Mouse (Mus musculus): Measurements from ENCODE around the gene Fignl2. TPM values are rescaled to one million over a fixed set of nuclear protein-coding genes. Genes with fewer than 3 reads are reported as not detected.

The Fignl2 gene
- polyA plus RNA-seq, 1 experiment from 2014 or later: 0.40 TPM

DNA sequence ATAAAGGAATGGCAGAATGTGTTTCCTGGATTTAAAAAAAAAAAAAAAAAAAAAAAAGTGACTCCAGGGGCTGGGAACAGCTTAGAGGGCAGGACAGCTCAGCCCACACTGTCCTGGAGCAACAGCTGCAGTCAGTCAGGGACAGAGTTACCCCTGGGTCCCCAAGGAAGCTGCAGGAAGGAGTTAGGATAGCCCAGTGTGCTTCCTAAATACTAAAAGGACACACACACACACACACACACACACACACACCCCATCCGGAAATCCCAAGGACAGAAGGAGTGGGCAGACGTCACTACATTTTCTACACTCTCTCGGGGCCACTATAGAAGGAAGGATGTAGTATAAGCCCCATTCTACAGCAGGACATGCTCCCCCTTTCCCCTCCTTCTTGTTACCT, 10.3 kb downstream of the Fignl2 start:
- Histone ChIP-seq H3K4me3 (ENCODE audit: low read depth, low read length) (no peak overlapping the region), H3K4me2 (no peak overlapping the region), H3K4me1 (replicated peaks; ENCODE audit: control insufficient read depth, insufficient read depth, low read length) (peaks cover 41% of the 10 kb centered on the region), H3K27me3 (replicated peaks; ENCODE audit: control insufficient read depth, insufficient read depth, low read length) (peaks cover 4% of the 10 kb centered on the region; the same call in 1 of the 2 replicates), H3K9ac (ENCODE audit: low read depth, low read length) (no peak overlapping the region), H3K36me3 (ENCODE audit: control insufficient read depth, insufficient read depth, low read length) (no peaks in the 10 kb centered on the region), H3K27ac (ENCODE audit: low read depth, low read length) (no peak overlapping the region), H3K9me3 (ENCODE audit: control insufficient read depth, low read length) (no peaks in the 10 kb centered on the region)
- no peak for DNase-seq (ENCODE audit: low spot score)
- 54% methylated on average over 3 of the region's 3 CpGs for WGBS
- ATAC-seq (replicated peaks; ENCODE audit: low FRiP score): no peak

DNA sequence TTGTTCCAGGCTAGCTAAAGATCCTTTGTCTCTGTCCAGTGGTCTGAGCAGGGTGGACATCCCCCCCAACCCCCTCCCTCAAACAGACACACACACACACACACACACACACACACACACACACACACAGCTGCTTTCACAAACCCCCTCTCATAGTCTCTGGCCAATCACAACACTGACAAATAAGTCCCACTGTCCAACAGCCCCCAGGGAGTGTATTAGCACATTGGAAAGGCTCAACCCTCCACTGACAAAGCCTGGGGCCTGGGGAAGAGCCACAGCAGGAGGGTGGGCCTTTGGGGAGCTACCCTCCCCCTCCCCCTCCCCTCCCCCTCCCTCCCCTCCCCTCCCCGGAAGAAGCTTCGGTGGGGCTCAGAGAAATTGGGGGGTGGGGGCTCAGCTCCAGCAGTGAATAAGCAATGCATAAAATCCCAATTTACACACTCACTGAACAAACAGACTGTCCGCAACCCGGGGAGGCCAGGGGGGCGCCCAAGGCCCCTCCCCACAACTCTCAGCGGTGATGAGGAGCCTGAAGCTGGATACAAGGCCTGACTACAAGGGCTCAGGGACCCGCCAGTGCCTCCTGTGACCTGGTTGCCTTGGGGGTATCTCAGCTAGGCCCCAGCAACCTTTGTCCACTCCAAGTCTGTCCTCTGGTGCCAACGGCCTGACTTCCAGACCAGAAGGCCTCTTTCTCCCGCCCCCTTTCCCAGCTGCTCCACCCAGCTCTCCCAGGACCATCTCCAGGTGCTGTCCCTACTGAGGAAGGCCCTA, 11.3 kb downstream of the Fignl2 start:
- Histone ChIP-seq H3K9ac (ENCODE audit: low read depth, low read length) (no peak overlapping the region), H3K27me3 (replicated peaks; ENCODE audit: control insufficient read depth, insufficient read depth, low read length) (0 out of 2 replicates have a peak, but pooled peaks cover 4% of the 10 kb centered on the region), H3K27ac (ENCODE audit: low read depth, low read length) (no peak overlapping the region), H3K4me3 (ENCODE audit: low read depth, low read length) (no peak overlapping the region), H3K36me3 (ENCODE audit: control insufficient read depth, insufficient read depth, low read length) (no peaks in the 10 kb centered on the region), H3K9me3 (ENCODE audit: control insufficient read depth, low read length) (no peaks in the 10 kb centered on the region), H3K4me1 (replicated peaks; ENCODE audit: control insufficient read depth, insufficient read depth, low read length) (peaks cover 41% of the 10 kb centered on the region), H3K4me2 (no peak overlapping the region)
- no peak for ATAC-seq (replicated peaks; ENCODE audit: low FRiP score)
- DNase-seq (ENCODE audit: low spot score): no peak
- WGBS: 45% methylated on average over 7 of the region's 9 CpGs

DNA sequence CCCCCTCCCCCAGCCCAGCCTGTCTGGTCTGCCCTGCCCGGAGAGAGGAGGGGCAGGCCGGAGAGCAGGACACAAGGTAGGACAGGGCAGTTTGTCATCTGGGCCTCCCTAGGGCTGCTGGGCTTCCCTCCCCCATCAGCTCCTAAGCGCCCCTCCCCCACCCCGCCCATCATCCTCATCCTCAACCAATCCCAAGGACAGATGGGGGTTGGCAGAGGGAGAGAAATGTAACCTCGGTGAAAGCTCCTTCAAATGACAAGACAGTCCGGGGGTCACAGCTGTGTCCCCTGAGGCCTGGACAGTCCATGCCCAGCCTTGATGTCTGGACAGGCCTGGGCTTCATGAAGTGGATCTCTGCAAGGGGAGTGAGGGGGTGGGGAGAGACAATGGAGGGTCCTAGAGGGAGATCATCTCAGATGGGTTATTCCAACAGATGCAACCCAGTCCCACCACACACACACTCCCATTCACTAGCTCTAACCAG, 12.0 kb downstream of the Fignl2 start:
- 0 out of 2 replicates have a peak, but pooled peaks cover 4% of the 10 kb centered on the region for H3K27me3 ChIP-seq (replicated peaks; ENCODE audit: control insufficient read depth, insufficient read depth, low read length)
- 43% methylated on average over 6 of the region's 6 CpGs for WGBS
- no peaks in the 10 kb centered on the region for H3K9me3 ChIP-seq (ENCODE audit: control insufficient read depth, low read length)
- H3K36me3 ChIP-seq (ENCODE audit: control insufficient read depth, insufficient read depth, low read length): no peaks in the 10 kb centered on the region
- H3K27ac ChIP-seq (ENCODE audit: low read depth, low read length): no peak overlapping the region
- ATAC-seq (replicated peaks; ENCODE audit: low FRiP score) (0 out of 2 replicates have a peak, but pooled peaks have one; percentile 15), DNase-seq (ENCODE audit: low spot score) (no peak)
- H3K4me1 ChIP-seq (replicated peaks; ENCODE audit: control insufficient read depth, insufficient read depth, low read length): peaks cover 41% of the 10 kb centered on the region
- no peak overlapping the region for H3K4me3 ChIP-seq (ENCODE audit: low read depth, low read length)
- no peak overlapping the region for H3K4me2 ChIP-seq
- H3K9ac ChIP-seq (ENCODE audit: low read depth, low read length): no peak overlapping the region

DNA sequence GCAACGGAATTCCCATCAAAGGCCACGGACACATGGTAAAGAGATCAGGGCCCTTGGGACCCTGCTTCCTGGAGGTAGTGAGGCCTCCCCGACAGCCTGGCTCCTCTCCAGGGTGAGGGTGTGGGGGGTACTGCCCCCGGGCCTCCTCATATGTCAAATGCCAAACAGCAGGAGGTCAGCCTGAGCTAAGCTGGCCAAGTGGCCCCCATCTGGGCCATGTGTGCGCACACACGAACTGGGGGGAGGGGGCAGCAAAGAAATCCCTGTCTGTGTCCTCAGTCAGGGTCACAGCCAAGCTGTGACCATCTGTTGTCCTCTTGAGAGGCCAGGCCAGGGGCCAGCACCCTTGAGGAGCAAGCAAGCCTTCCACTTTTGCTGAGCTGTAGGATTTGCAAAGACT, 13.3 kb downstream of the Fignl2 start:
- Histone ChIP-seq H3K4me1 (replicated peaks; ENCODE audit: control insufficient read depth, insufficient read depth, low read length) (peaks cover 31% of the 10 kb centered on the region), H3K36me3 (ENCODE audit: control insufficient read depth, insufficient read depth, low read length) (no peaks in the 10 kb centered on the region), H3K27me3 (replicated peaks; ENCODE audit: control insufficient read depth, insufficient read depth, low read length) (0 out of 2 replicates have a peak, but pooled peaks cover 1% of the 10 kb centered on the region), H3K4me2 (no peak overlapping the region), H3K4me3 (ENCODE audit: low read depth, low read length) (no peak overlapping the region), H3K27ac (ENCODE audit: low read depth, low read length) (no peak overlapping the region), H3K9me3 (ENCODE audit: control insufficient read depth, low read length) (no peaks in the 10 kb centered on the region), H3K9ac (ENCODE audit: low read depth, low read length) (no peak overlapping the region)
- ATAC-seq (replicated peaks; ENCODE audit: low FRiP score) (no peak), DNase-seq (ENCODE audit: low spot score) (no peak)
- WGBS: 45% methylated on average over 6 of the region's 6 CpGs

DNA sequence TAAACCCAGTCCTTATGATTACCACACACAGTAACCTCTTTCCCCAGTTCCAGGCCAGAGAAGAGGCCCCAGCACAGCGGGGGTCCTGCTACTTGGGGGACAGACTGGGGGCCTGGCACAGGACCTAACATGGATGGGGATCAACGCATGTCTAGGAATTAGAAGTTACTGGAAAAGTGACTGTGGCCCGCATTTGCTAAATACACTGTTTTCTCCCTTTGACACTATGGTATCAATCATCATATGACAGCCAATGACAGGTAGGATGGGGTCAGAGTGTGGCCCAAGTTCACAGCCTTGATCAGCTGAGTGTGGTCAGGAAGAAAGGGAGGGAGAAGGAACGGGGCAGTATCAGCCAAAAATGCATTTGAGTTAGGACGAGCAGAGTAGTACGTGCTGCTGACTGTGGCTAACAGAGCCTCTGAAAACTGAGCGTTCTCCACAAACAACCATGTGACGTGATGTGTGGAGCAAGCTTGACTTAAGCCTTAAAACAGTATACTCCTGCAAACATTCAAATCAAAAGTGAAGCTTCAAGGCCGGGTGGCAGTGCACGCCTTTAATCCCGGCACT, 18.0 kb downstream of the Fignl2 start:
- WGBS: 71% methylated on average over 11 of the region's 11 CpGs
- Histone ChIP-seq H3K4me3 (ENCODE audit: low read depth, low read length) (no peak overlapping the region), H3K27ac (ENCODE audit: low read depth, low read length) (no peak overlapping the region), H3K36me3 (ENCODE audit: control insufficient read depth, insufficient read depth, low read length) (no peaks in the 10 kb centered on the region), H3K4me2 (no peak overlapping the region), H3K9me3 (ENCODE audit: control insufficient read depth, low read length) (no peaks in the 10 kb centered on the region), H3K9ac (ENCODE audit: low read depth, low read length) (no peak overlapping the region), H3K27me3 (replicated peaks; ENCODE audit: control insufficient read depth, insufficient read depth, low read length) (peaks cover 15% of the 10 kb centered on the region), H3K4me1 (replicated peaks; ENCODE audit: control insufficient read depth, insufficient read depth, low read length) (peaks cover under 1% of the 10 kb centered on the region)
- DNase-seq (ENCODE audit: low spot score): no peak
- no peak for ATAC-seq (replicated peaks; ENCODE audit: low FRiP score)

DNA sequence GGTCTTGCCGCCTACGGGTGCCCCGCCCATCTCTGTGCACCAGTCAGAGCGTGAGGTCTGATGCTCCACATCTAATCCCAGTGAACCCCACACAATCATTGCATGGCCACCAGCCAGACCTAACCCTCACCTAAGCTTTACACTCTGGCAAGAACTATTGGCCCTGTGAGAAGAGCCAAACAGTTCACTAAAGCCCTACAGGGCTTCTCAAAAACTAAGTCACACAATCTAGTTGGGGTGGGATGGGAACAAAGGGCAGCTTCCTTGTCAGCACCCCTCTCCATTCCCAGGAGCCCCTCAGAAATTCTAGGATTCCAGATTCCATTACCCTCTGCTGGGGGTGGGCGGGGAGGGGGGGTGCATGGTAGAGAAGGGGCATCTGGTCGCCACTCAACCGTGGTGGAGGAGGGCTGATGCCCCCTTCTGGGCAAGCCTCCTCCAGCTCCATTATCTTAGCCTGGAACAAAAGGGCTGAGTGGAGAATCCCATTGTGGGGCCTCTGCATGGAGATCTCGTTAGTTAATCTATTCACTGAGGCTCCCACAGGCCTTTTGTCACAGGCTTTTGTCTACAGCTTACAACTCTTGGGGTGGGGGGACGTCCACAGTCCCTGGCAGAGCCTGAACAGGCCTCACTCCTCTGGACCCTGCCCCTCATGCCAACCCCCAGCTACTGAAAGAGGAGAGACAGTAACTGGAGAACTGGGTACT, 18.6 kb downstream of the Fignl2 start:
- Histone ChIP-seq H3K9me3 (ENCODE audit: control insufficient read depth, low read length) (no peaks in the 10 kb centered on the region), H3K9ac (ENCODE audit: low read depth, low read length) (no peak overlapping the region), H3K4me1 (replicated peaks; ENCODE audit: control insufficient read depth, insufficient read depth, low read length) (no peaks in the 10 kb centered on the region), H3K27ac (ENCODE audit: low read depth, low read length) (no peak overlapping the region), H3K4me2 (no peak overlapping the region), H3K4me3 (ENCODE audit: low read depth, low read length) (no peak overlapping the region), H3K36me3 (ENCODE audit: control insufficient read depth, insufficient read depth, low read length) (no peaks in the 10 kb centered on the region), H3K27me3 (replicated peaks; ENCODE audit: control insufficient read depth, insufficient read depth, low read length) (peaks cover 21% of the 10 kb centered on the region)
- WGBS: 51% methylated on average over 9 of the region's 9 CpGs
- no peak for DNase-seq (ENCODE audit: low spot score)
- ATAC-seq (replicated peaks; ENCODE audit: low FRiP score): no peak

DNA sequence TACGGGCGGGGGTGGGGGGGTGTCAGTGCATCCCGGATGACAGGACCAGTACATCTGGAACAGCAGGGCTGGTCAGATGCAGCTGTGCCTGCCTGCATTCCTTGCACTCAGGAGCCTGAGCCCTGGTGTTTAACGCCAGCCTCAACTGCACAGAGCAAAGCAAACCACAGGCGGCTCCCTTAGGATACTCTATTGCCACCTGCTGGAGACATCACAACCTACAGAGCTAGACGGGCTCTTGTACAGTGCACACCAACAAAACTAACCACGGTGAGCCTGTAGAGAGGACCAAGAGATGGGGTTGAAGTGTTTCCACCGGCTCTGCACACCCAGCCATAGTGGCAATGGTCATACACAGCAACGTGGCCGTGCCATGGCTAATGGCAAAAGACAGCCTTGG, 22.1 kb downstream of the Fignl2 start:
- 44% methylated on average over 10 of the region's 10 CpGs for WGBS
- no peak overlapping the region for H3K4me3 ChIP-seq (ENCODE audit: low read depth, low read length)
- 0 out of 2 replicates have a peak, but pooled peaks have one; percentile 34 for ATAC-seq (replicated peaks; ENCODE audit: low FRiP score)
- no peak overlapping the region for H3K9ac ChIP-seq (ENCODE audit: low read depth, low read length)
- no peaks in the 10 kb centered on the region for H3K36me3 ChIP-seq (ENCODE audit: control insufficient read depth, insufficient read depth, low read length)
- peaks cover 4% of the 10 kb centered on the region; the same call in 1 of the 2 replicates for H3K4me1 ChIP-seq (replicated peaks; ENCODE audit: control insufficient read depth, insufficient read depth, low read length)
- no peak overlapping the region for H3K27ac ChIP-seq (ENCODE audit: low read depth, low read length)
- DNase-seq (ENCODE audit: low spot score): no peak
- no peaks in the 10 kb centered on the region for H3K9me3 ChIP-seq (ENCODE audit: control insufficient read depth, low read length)
- H3K4me2 ChIP-seq: no peak overlapping the region
- peaks cover 56% of the 10 kb centered on the region for H3K27me3 ChIP-seq (replicated peaks; ENCODE audit: control insufficient read depth, insufficient read depth, low read length)

DNA sequence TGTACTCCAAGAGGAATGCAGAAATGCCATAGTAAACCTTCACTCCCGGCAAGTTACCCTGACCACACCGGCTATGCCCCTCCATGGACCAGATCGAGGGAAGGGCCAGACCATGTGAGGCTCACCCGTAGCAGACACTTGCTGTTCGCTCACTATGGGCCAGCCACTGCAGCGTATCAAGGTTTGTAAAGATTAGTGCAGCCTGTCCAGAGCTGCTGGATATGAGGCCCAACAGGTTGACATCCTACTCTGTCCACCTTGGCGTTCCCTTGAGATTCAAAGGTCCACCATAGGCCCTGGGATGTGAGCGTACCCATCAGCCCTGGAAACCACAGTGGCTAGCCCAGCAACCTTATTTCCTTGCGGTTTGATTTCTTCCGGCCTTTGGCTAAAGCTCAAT, 23.8 kb downstream of the Fignl2 start:
- ATAC-seq (replicated peaks; ENCODE audit: low FRiP score): no peak
- H3K4me2 ChIP-seq: no peak overlapping the region
- no peak for DNase-seq (ENCODE audit: low spot score)
- WGBS: 74% methylated on average over 10 of the region's 10 CpGs
- no peaks in the 10 kb centered on the region for H3K36me3 ChIP-seq (ENCODE audit: control insufficient read depth, insufficient read depth, low read length)
- no peak overlapping the region for H3K9ac ChIP-seq (ENCODE audit: low read depth, low read length)
- H3K9me3 ChIP-seq (ENCODE audit: control insufficient read depth, low read length): no peaks in the 10 kb centered on the region
- peaks cover 4% of the 10 kb centered on the region; the same call in 1 of the 2 replicates for H3K4me1 ChIP-seq (replicated peaks; ENCODE audit: control insufficient read depth, insufficient read depth, low read length)
- H3K27me3 ChIP-seq (replicated peaks; ENCODE audit: control insufficient read depth, insufficient read depth, low read length): peaks cover 64% of the 10 kb centered on the region
- no peak overlapping the region for H3K27ac ChIP-seq (ENCODE audit: low read depth, low read length)
- no peak overlapping the region for H3K4me3 ChIP-seq (ENCODE audit: low read depth, low read length)
